Mouse (Mus musculus) limb, embryonic 12.5 days (tissue): ENCODE data around the gene Adh6b. TPM values are rescaled to one million over a fixed set of nuclear protein-coding genes. Genes with fewer than 3 reads are reported as not detected.

Experiments
- ATAC-seq: fragments of 200-750 bp; cut with Nextera tagmentation; 2 replicates; pipeline ENCODE4 v1.8.0; 2017; ENCODE audit warnings: low read depth, moderate TSS enrichment; ENCODE audit not compliant: insufficient number of reproducible peaks, insufficient read depth, low FRiP score, low TSS enrichment
- H3K27ac ChIP-seq: fragments of 300-500 bp; sonication (generic); 2 replicates; pipeline ENCODE4 v1.5.1; 2016; ENCODE audit warnings: mild to moderate bottlenecking, moderate library complexity
- H3K27me3 ChIP-seq: fragments of 300-500 bp; sonication (generic); 2 replicates; pipeline ENCODE4 v1.6.1; 2016; ENCODE audit warnings: mild to moderate bottlenecking, moderate library complexity
- H3K36me3 ChIP-seq: fragments of 300-500 bp; sonication (generic); 2 replicates; pipeline ENCODE4 v1.6.1; 2016; ENCODE audit warnings: mild to moderate bottlenecking, moderate library complexity
- H3K4me1 ChIP-seq: fragments of 300-500 bp; sonication (generic); replicated peaks from 2 replicates; pipeline ENCODE4 v1.6.1; 2016
- H3K4me2 ChIP-seq: fragments of 300-500 bp; sonication (generic); 2 replicates; pipeline ENCODE4 v1.6.1; 2016; ENCODE audit warnings: mild to moderate bottlenecking, moderate library complexity
- H3K4me3 ChIP-seq: fragments of 300-500 bp; sonication (generic); replicated peaks from 2 replicates; pipeline ENCODE4 v1.5.1; 2016; ENCODE audit warnings: mild to moderate bottlenecking
- H3K9ac ChIP-seq: fragments of 300-500 bp; sonication (generic); replicated peaks from 2 replicates; pipeline ENCODE4 v1.6.1; 2016; ENCODE audit warnings: mild to moderate bottlenecking, moderate library complexity
- H3K9me3 ChIP-seq: fragments of 300-500 bp; sonication (generic); 2 replicates; pipeline ENCODE4 v1.6.1; 2016; ENCODE audit warnings: mild to moderate bottlenecking, moderate library complexity
- WGBS: fragments of 180-500 bp; shearing (Covaris S2); methylation state at CpG from one replicate; pipeline ENCODE4 v1.1.7; 2016; 5-methylcytosine and 5-hydroxymethylcytosine counted together
- polyA plus RNA-seq: library from polyadenylated mRNA; unstranded; fragments of >200 nt; fragmentation: Nextera tagmentation; extraction: Ambion mirVana; gene quantifications from 2 replicates; pipeline ENCODE4 v1.2.1, GENCODE M21; 2016

Gene Adh6b
- 0.54 and 0.60 TPM in 2 replicates for polyA plus RNA-seq

- WGBS: 74% methylated on average over 14 of the region's 14 CpGs
- H3K27me3 ChIP-seq: no peaks in the 10 kb centered on the region
These were observed at the start of gene Adh6b for GRCm38 (mm10) chr3:138341471-138341870. TSS of gene Adh6b (plus strand) at chr3:138341775.

GRCm38 (mm10) chr3:138293298-138293895 is 48.2 kb upstream of the Adh6b start:
- Histone ChIP-seq H3K4me3 (no peak overlapping the region), H3K4me2 (no peak overlapping the region), H3K9me3 (peaks cover 17% of the 10 kb centered on the region; the same call in 1 of the 2 replicates), H3K9ac (no peak overlapping the region), H3K27me3 (no peaks in the 10 kb centered on the region), H3K36me3 (no peaks in the 10 kb centered on the region), H3K4me1 (0 out of 2 replicates have a peak, but pooled peaks cover 5% of the 10 kb centered on the region), H3K27ac (no peak overlapping the region)
- 86% methylated on average over 7 of the region's 7 CpGs for WGBS
- no peak for ATAC-seq

More at GRCm38 (mm10) chr3:138341471-138341870, at the start of gene Adh6b:
- H3K4me2 ChIP-seq: no peak within 1 kb of the TSS
- no peak within 1 kb of the TSS for H3K27ac ChIP-seq
- H3K4me1 ChIP-seq: no peaks in the 10 kb centered on the region
- no peaks in the 10 kb centered on the region for H3K36me3 ChIP-seq
- H3K9me3 ChIP-seq: no peaks in the 10 kb centered on the region
- no peak within 1 kb of the TSS for H3K9ac ChIP-seq
- ATAC-seq: no peak
- H3K4me3 ChIP-seq: no peak within 1 kb of the TSS

GRCm38 (mm10) chr3:138300130-138300529 is 41.4 kb upstream of the Adh6b start:
- peaks cover 21% of the 10 kb centered on the region; the same call in 1 of the 2 replicates for H3K9me3 ChIP-seq
- no peak for ATAC-seq
- H3K27ac ChIP-seq: no peak overlapping the region
- H3K27me3 ChIP-seq: no peaks in the 10 kb centered on the region
- H3K4me3 ChIP-seq: no peak overlapping the region
- peaks cover 19% of the 10 kb centered on the region for H3K4me1 ChIP-seq
- H3K36me3 ChIP-seq: no peaks in the 10 kb centered on the region
- no peak overlapping the region for H3K9ac ChIP-seq
- H3K4me2 ChIP-seq: no peak overlapping the region
- WGBS: 91% methylated on average over 9 of the region's 9 CpGs

- no peak for ATAC-seq
- no peaks in the 10 kb centered on the region for H3K27me3 ChIP-seq
- 51% methylated on average over 4 of the region's 4 CpGs for WGBS
- no peak overlapping the region for H3K27ac ChIP-seq
- H3K36me3 ChIP-seq: no peaks in the 10 kb centered on the region
- no peak overlapping the region for H3K4me3 ChIP-seq
- no peak overlapping the region for H3K9ac ChIP-seq
- peaks cover 23% of the 10 kb centered on the region for H3K4me1 ChIP-seq
- H3K9me3 ChIP-seq: peaks cover 11% of the 10 kb centered on the region; the same call in 1 of the 2 replicates
- no peak overlapping the region for H3K4me2 ChIP-seq
These were observed 38.9 kb upstream of the Adh6b start for GRCm38 (mm10) chr3:138302676-138303075.

GRCm38 (mm10) chr3:138303771-138304488 is 37.6 kb upstream of the Adh6b start:
- H3K4me3 ChIP-seq: no peak overlapping the region
- no peak overlapping the region for H3K4me2 ChIP-seq
- H3K27me3 ChIP-seq: no peaks in the 10 kb centered on the region
- 52% methylated on average over 6 of the region's 6 CpGs for WGBS
- H3K36me3 ChIP-seq: no peaks in the 10 kb centered on the region
- no peak overlapping the region for H3K9ac ChIP-seq
- ATAC-seq: no peak
- peaks cover 23% of the 10 kb centered on the region for H3K4me1 ChIP-seq
- no peaks in the 10 kb centered on the region for H3K9me3 ChIP-seq
- no peak overlapping the region for H3K27ac ChIP-seq

- ATAC-seq: no peak
- no peaks in the 10 kb centered on the region for H3K27me3 ChIP-seq
- H3K27ac ChIP-seq: no peak overlapping the region
- no peak overlapping the region for H3K4me3 ChIP-seq
- no peaks in the 10 kb centered on the region for H3K9me3 ChIP-seq
- H3K9ac ChIP-seq: no peak overlapping the region
- 39% methylated on average over 4 of the region's 4 CpGs for WGBS
- H3K36me3 ChIP-seq: no peaks in the 10 kb centered on the region
- peaks cover 23% of the 10 kb centered on the region for H3K4me1 ChIP-seq
- no peak overlapping the region for H3K4me2 ChIP-seq
These were observed 37.1 kb upstream of the Adh6b start for GRCm38 (mm10) chr3:138304489-138304871.

- no peak for ATAC-seq
- H3K4me2 ChIP-seq: no peak overlapping the region
- no peaks in the 10 kb centered on the region for H3K9me3 ChIP-seq
- H3K4me3 ChIP-seq: no peak overlapping the region
- no peak overlapping the region for H3K27ac ChIP-seq
- no peak overlapping the region for H3K9ac ChIP-seq
- H3K4me1 ChIP-seq: peaks cover 23% of the 10 kb centered on the region
- 48% methylated on average over 10 of the region's 10 CpGs for WGBS
- no peaks in the 10 kb centered on the region for H3K27me3 ChIP-seq
- no peaks in the 10 kb centered on the region for H3K36me3 ChIP-seq
These were observed 35.9 kb upstream of the Adh6b start for GRCm38 (mm10) chr3:138305486-138306289.

- H3K4me2 ChIP-seq: no peak overlapping the region
- H3K4me3 ChIP-seq: no peak overlapping the region
- no peak overlapping the region for H3K9ac ChIP-seq
- 22% methylated on average over 8 of the region's 8 CpGs for WGBS
- H3K27ac ChIP-seq: no peak overlapping the region
- H3K36me3 ChIP-seq: no peaks in the 10 kb centered on the region
- H3K27me3 ChIP-seq: no peaks in the 10 kb centered on the region
- no peaks in the 10 kb centered on the region for H3K9me3 ChIP-seq
- no peak for ATAC-seq
- H3K4me1 ChIP-seq: peaks cover 23% of the 10 kb centered on the region
These were observed 35.3 kb upstream of the Adh6b start for GRCm38 (mm10) chr3:138306290-138306683.

GRCm38 (mm10) chr3:138309910-138310309 is 31.7 kb upstream of the Adh6b start:
- WGBS: 82% methylated on average over 8 of the region's 8 CpGs
- no peak overlapping the region for H3K27ac ChIP-seq
- H3K27me3 ChIP-seq: no peaks in the 10 kb centered on the region
- no peak overlapping the region for H3K9ac ChIP-seq
- H3K36me3 ChIP-seq: no peaks in the 10 kb centered on the region
- no peak overlapping the region for H3K4me3 ChIP-seq
- no peaks in the 10 kb centered on the region for H3K9me3 ChIP-seq
- H3K4me1 ChIP-seq: peaks cover 6% of the 10 kb centered on the region; the same call in 1 of the 2 replicates
- ATAC-seq: no peak
- H3K4me2 ChIP-seq: no peak overlapping the region

- no peaks in the 10 kb centered on the region for H3K4me1 ChIP-seq
- WGBS: 88% methylated on average over 6 of the region's 6 CpGs
These were observed 30.6 kb upstream of the Adh6b start for GRCm38 (mm10) chr3:138311015-138311414.

GRCm38 (mm10) chr3:138312965-138313364 is 28.6 kb upstream of the Adh6b start, which contains the start of gene Adh6a:
TSS of gene Adh6a (plus strand) at chr3:138313286.
- no peak for ATAC-seq
- Histone ChIP-seq H3K27me3 (no peaks in the 10 kb centered on the region), H3K4me1 (no peaks in the 10 kb centered on the region), H3K4me2 (no peak within 1 kb of the TSS), H3K9ac (no peak within 1 kb of the TSS), H3K9me3 (no peaks in the 10 kb centered on the region), H3K27ac (no peak within 1 kb of the TSS), H3K4me3 (no peak within 1 kb of the TSS), H3K36me3 (no peaks in the 10 kb centered on the region)
- WGBS: 79% methylated on average over 5 of the region's 5 CpGs

More at GRCm38 (mm10) chr3:138311015-138311414, 30.6 kb upstream of the Adh6b start:
- Histone ChIP-seq H3K9me3 (no peaks in the 10 kb centered on the region), H3K27me3 (no peaks in the 10 kb centered on the region), H3K4me3 (no peak overlapping the region), H3K36me3 (no peaks in the 10 kb centered on the region), H3K9ac (no peak overlapping the region), H3K27ac (no peak overlapping the region), H3K4me2 (no peak overlapping the region)
- ATAC-seq: no peak
